Mouse (Mus musculus) C2C12 (cell line): ENCODE results near the gene Tmem273.

Experiments used
- CEBPB ChIP-seq: IDR thresholded peaks from one replicate; pipeline ENCODE4 v1.6.1; 2011; ENCODE audit warnings: low read depth, mild to moderate bottlenecking, control low read depth, moderate library complexity
- CTCF ChIP-seq: IDR thresholded peaks from one replicate; pipeline ENCODE4 v1.5.1; 2011; ENCODE audit not compliant: control insufficient read depth, insufficient read depth, insufficient read length
- MAX ChIP-seq: IDR thresholded peaks from one replicate; pipeline ENCODE4 v1.6.1; 2011; ENCODE audit warnings: mild to moderate bottlenecking, control low read depth
- MYOD1 ChIP-seq: IDR thresholded peaks from one replicate; pipeline ENCODE4 v1.6.1; 2011; ENCODE audit warnings: low read depth; ENCODE audit not compliant: control insufficient read depth, insufficient read length
- MYOG ChIP-seq: IDR thresholded peaks from one replicate; pipeline ENCODE4 v1.6.1; 2011; ENCODE audit not compliant: control insufficient read depth, insufficient read length; ENCODE audit errors: extremely low read depth
- USF1 ChIP-seq: IDR thresholded peaks from one replicate; pipeline ENCODE4 v1.6.1; 2011; ENCODE audit warnings: low read depth, mild to moderate bottlenecking, control low read depth, moderate library complexity

GRCm38 (mm10) chr14:32801016-32801661 lies 15.4 kb downstream of the Tmem273 start:
- TF ChIP-seq MYOD1 = no peak
- TF ChIP-seq USF1 = no peak
- TF ChIP-seq CTCF = no peak
- TF ChIP-seq MAX = no peak
- TF ChIP-seq CEBPB = no peak
- TF ChIP-seq MYOG = no peak
